Mouse (Mus musculus) embryo, embryonic 10.5 days (tissue): ENCODE results near the gene Xxylt1.

Experiments used
- DNase-seq: peaks from one replicate; pipeline ENCODE4 v3.0.0-alpha.2; 2015; ENCODE audit warnings: low spot score

The Xxylt1 gene

DNA sequence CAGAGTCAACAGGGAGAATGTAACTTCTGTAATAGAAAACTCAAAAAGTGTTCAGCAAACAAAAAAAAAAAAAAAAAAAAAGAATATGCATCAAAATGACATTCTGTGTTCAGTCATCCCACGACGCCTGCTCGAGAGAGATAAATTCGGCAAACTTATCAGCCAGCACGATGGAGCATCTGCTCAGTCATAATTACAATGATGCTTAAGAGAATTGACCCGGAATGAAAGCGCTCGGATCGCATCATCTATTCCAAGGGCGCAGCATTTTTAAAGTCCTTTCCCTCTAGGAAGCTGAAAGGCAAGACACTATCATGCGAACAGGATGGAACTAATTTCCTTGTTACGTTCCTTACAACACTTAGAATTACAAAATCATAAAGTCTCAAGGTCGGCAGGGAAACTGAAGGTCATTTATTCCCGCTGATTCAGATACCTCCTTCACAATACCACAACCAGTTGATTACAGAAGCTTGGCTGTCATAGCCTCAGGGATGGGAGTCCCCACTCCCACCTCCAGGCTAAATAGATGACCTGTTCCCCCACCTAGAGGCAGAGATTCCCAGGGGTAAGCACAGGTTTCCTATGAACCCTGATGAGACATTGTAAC, 165.5 kb downstream of the Xxylt1 start:
- DNase-seq = no peak
